Mouse (Mus musculus): ENCODE data around the gene Cux2. TPM values are rescaled to one million over a fixed set of nuclear protein-coding genes. Genes with fewer than 3 reads are reported as not detected.
"Not testable (repeated sequence)": the region's sequence is repeated elsewhere in the genome, so short reads cannot be mapped to it uniquely, and the experiment has no call there.

The Cux2 gene
- total RNA-seq, 2 experiments from 2014 or later: 30.8 to 31.3 TPM

GRCm38 (mm10) chr5:121876901-121877300 lies 173.0 kb downstream of the Cux2 start:
- DNase-seq (ENCODE audit: low spot score in 2 of 2): no peak

- DNase-seq (ENCODE audit: low spot score in 2 of 2): no peak
Measured at GRCm38 (mm10) chr5:121875041-121875440, 174.9 kb downstream of the Cux2 start.

- peak; percentile 71 to 79 for DNase-seq (ENCODE audit: low spot score in 2 of 2)
Measured at GRCm38 (mm10) chr5:121872158-121872557, 177.7 kb downstream of the Cux2 start.

- DNase-seq (ENCODE audit: low spot score in 2 of 2): no peak
Measured at GRCm38 (mm10) chr5:121871515-121872030, 178.3 kb downstream of the Cux2 start.

- DNase-seq (ENCODE audit: low spot score in 2 of 2): no peak
Measured at GRCm38 (mm10) chr5:121870832-121871231, 179.1 kb downstream of the Cux2 start.

GRCm38 (mm10) chr5:121867963-121868362 lies 181.9 kb downstream of the Cux2 start:
- DNase-seq (ENCODE audit: low spot score in 2 of 2): no peak

GRCm38 (mm10) chr5:121864330-121864729 lies 185.6 kb downstream of the Cux2 start:
- DNase-seq (ENCODE audit: low spot score in 2 of 2): no peak

- DNase-seq (ENCODE audit: low spot score in 2 of 2): no peak
Measured at GRCm38 (mm10) chr5:121861964-121862363, 187.9 kb downstream of the Cux2 start.

- DNase-seq (ENCODE audit: low spot score in 2 of 2): no peak
Measured at GRCm38 (mm10) chr5:121858427-121858826, 191.5 kb downstream of the Cux2 start.

- no peak for DNase-seq (ENCODE audit: low spot score in 2 of 2)
Measured at GRCm38 (mm10) chr5:121856740-121857139, 193.2 kb downstream of the Cux2 start.

GRCm38 (mm10) chr5:121854768-121855167 lies 195.1 kb downstream of the Cux2 start:
- no peak for DNase-seq (ENCODE audit: low spot score in 2 of 2)

GRCm38 (mm10) chr5:121853368-121854051 lies 196.4 kb downstream of the Cux2 start:
- no peak for DNase-seq (ENCODE audit: low spot score in 2 of 2)

GRCm38 (mm10) chr5:121849478-121850349 lies 200.2 kb downstream of the Cux2 start:
- no peak for DNase-seq (ENCODE audit: low spot score in 2 of 2)

GRCm38 (mm10) chr5:121848743-121849142 lies 201.2 kb downstream of the Cux2 start, which contains the start of gene Pheta1:
Pheta1 (plus strand) TSS chr5:121848984.
- peak; percentile 87 to 93 for DNase-seq (ENCODE audit: low spot score in 2 of 2)

- DNase-seq (ENCODE audit: low spot score in 2 of 2): no peak
Measured at GRCm38 (mm10) chr5:121848035-121848519, 201.8 kb downstream of the Cux2 start.

- DNase-seq (ENCODE audit: low spot score in 2 of 2): not testable (repeated sequence)
Measured at GRCm38 (mm10) chr5:121847269-121847668, 202.6 kb downstream of the Cux2 start.

- DNase-seq (ENCODE audit: low spot score in 2 of 2): no peak
Measured at GRCm38 (mm10) chr5:121846322-121846721, 203.6 kb downstream of the Cux2 start.

GRCm38 (mm10) chr5:121845361-121845760 lies 204.5 kb downstream of the Cux2 start:
- DNase-seq (ENCODE audit: low spot score in 2 of 2): no peak

- no peak for DNase-seq (ENCODE audit: low spot score in 2 of 2)
Measured at GRCm38 (mm10) chr5:121843138-121843905, 206.6 kb downstream of the Cux2 start.

- peak in 1 of 2 experiments; percentile 86 for DNase-seq (ENCODE audit: low spot score in 2 of 2)
Measured at GRCm38 (mm10) chr5:121842665-121843118, 207.2 kb downstream of the Cux2 start.

- DNase-seq (ENCODE audit: low spot score in 2 of 2): no peak
Measured at GRCm38 (mm10) chr5:121841973-121842372, 207.9 kb downstream of the Cux2 start.
